In the genomic region with DNA sequence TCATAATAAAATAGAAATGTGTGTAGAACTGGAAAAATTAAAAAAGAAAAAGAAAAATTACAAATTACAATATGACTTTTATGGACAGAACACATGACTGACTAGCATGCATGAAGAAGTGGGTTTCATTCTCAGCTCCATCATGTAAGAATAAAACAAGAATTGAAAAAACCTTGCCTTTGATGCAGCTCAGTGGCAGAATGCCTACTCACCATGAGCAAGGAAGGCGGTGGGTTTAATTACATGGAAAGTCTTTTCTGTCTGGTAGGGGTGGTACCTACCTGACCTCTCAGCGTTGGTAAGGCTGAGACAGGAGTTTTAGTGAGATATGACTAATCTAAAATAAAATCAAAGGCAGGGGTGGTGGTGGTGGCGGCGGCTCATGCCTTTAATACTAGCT, we compare ENCODE assay signal across 10 mouse cellular contexts. TPM values are rescaled to one million over a fixed set of nuclear protein-coding genes. Genes with fewer than 3 reads are reported as not detected.
DNase-seq lines count a peak whose midpoint lies in the region; ATAC-seq and TF ChIP-seq lines count a peak whose summit lies in the region.
"Had no signal": no experiment of that assay in that cellular context is flagged by ENCODE, and none has a peak within 500 bp of the region (broad histone marks: within the 10 kb centered on the region; RNA-seq: fewer than 3 reads in every experiment).

No protein-coding gene starts in this region.

- no peak for TF ChIP-seq CTCF in kidney, postnatal 0 days (IDR thresholded peaks at IDR 0.05; ENCODE audit: low read depth)
- TF ChIP-seq CTCF in brain, embryonic 14.5 days (IDR thresholded peaks at IDR 0.05; ENCODE audit: borderline replicate concordance, extremely low read depth, insufficient read depth, insufficient read length) = no peak
- TF ChIP-seq CTCF in hindbrain, postnatal 0 days (IDR thresholded peaks at IDR 0.05; ENCODE audit: low read depth) = no peak

- H3K36me3 ChIP-seq in kidney, postnatal 0 days (ENCODE audit: insufficient read depth, low read length) = no peaks in the 10 kb centered on the region
- H3K36me3 ChIP-seq in hindbrain, postnatal 0 days (ENCODE audit: insufficient read depth, low read length) = no peaks in the 10 kb centered on the region
- no peaks in the 10 kb centered on the region for H3K36me3 ChIP-seq in myocyte (ENCODE audit: control insufficient read depth, insufficient read depth)

- peaks cover 3% of the 10 kb centered on the region for H3K79me2 ChIP-seq in myocyte (ENCODE audit: control insufficient read depth, insufficient read depth)

- H3K4me2 ChIP-seq in kidney, postnatal 0 days (ENCODE audit: low read length) = peak overlapping the region; percentile 74
- peak overlapping the region; percentile 81 for H3K4me2 ChIP-seq in hindbrain, postnatal 0 days (ENCODE audit: low read depth, low read length)
- peak overlapping the region; percentile 77 for H3K4me2 ChIP-seq in myocyte (ENCODE audit: low read depth)

- WGBS in kidney, postnatal 0 days = 70% methylated on average over 4 of the region's 4 CpGs
- WGBS in hindbrain, postnatal 0 days = 66% methylated on average over 4 of the region's 4 CpGs

- peak overlapping the region; percentile 56; the same call in 1 of the 2 replicates for H3K4me3 ChIP-seq in kidney, postnatal 0 days (replicated peaks; ENCODE audit: low read depth, low read length)
- H3K4me3 ChIP-seq in hindbrain, postnatal 0 days (ENCODE audit: low read length) = peak overlapping the region; percentile 49
- peak overlapping the region; percentile 66 for H3K4me3 ChIP-seq in myocyte

- H3K9me3 ChIP-seq in kidney, postnatal 0 days (replicated peaks; ENCODE audit: low read length) = no peaks in the 10 kb centered on the region
- H3K9me3 ChIP-seq in hindbrain, postnatal 0 days (ENCODE audit: low read length) = no peaks in the 10 kb centered on the region

- H3K27ac ChIP-seq in kidney, postnatal 0 days = no peak overlapping the region
- no peak overlapping the region for H3K27ac ChIP-seq in hindbrain, postnatal 0 days

- no peak overlapping the region for H3ac ChIP-seq in myocyte (ENCODE audit: control insufficient read depth, insufficient read length)

- H3K27me3 ChIP-seq in kidney, postnatal 0 days (ENCODE audit: insufficient read depth, low read length) = no peaks in the 10 kb centered on the region
- H3K27me3 ChIP-seq in hindbrain, postnatal 0 days (ENCODE audit: insufficient read depth, low read length) = no peaks in the 10 kb centered on the region
- no peaks in the 10 kb centered on the region for H3K27me3 ChIP-seq in myocyte (ENCODE audit: control insufficient read depth, insufficient read depth, insufficient read length)

- no peak for ATAC-seq in kidney, postnatal 0 days (replicated peaks; ENCODE audit: low FRiP score, low read depth)
- no peak for ATAC-seq in hindbrain, postnatal 0 days
- ATAC-seq in cerebellum, adult (ENCODE audit: insufficient number of reproducible peaks, low FRiP score, low TSS enrichment) = no peak

- no peak for TF ChIP-seq POLR2A in brain, embryonic 14.5 days (IDR thresholded peaks at IDR 0.05; ENCODE audit: borderline replicate concordance, extremely low read depth, insufficient read depth, insufficient read length, poor library complexity, severe bottlenecking)
- TF ChIP-seq POLR2A in myocyte (IDR thresholded peaks at IDR 0.05; ENCODE audit: insufficient read length, low read depth) = no peak

- no peak for DNase-seq in kidney, postnatal 0 days (ENCODE audit: low spot score)
- no peak for DNase-seq in kidney, postnatal 25 days
- DNase-seq in brain, embryonic 14.5 days (ENCODE audit: low read depth) = peak; percentile 32
- DNase-seq in hindbrain, postnatal 0 days (ENCODE audit: low spot score) = no peak
- DNase-seq in layer of hippocampus, postnatal 14 days (ENCODE audit: low spot score in 2 of 2) = no peak
- DNase-seq in lung, postnatal 36 days = no peak

- H3K9ac ChIP-seq in kidney, postnatal 0 days (ENCODE audit: low read depth, low read length) = no peak overlapping the region
- H3K9ac ChIP-seq in hindbrain, postnatal 0 days (replicated peaks; ENCODE audit: low read length) = no peak overlapping the region; the same call in 1 of the 2 replicates

- H3K4me1 ChIP-seq in kidney, postnatal 0 days (replicated peaks; ENCODE audit: insufficient read depth, low read length) = no peaks in the 10 kb centered on the region
- no peaks in the 10 kb centered on the region for H3K4me1 ChIP-seq in hindbrain, postnatal 0 days (ENCODE audit: insufficient read depth, low read length)

TF ChIP-seq in myocyte, 11 proteins besides CTCF, POLR2A, EP300 and RAD21:
- TF ChIP-seq POLR2AphosphoS2 (IDR thresholded peaks at IDR 0.05; ENCODE audit: insufficient read length, low read depth) (no peak), MYOG (IDR thresholded peaks at IDR 0.05; ENCODE audit: control insufficient read depth in 1 of 3, insufficient read depth in 1 of 3, insufficient read length in 2 of 3, low read depth in 2 of 3) (no peak), REST (IDR thresholded peaks at IDR 0.05; ENCODE audit: insufficient read depth, insufficient read length) (no peak), MAX (IDR thresholded peaks at IDR 0.05; ENCODE audit: low read depth) (no peak), MYOD1 (IDR thresholded peaks at IDR 0.05; ENCODE audit: control insufficient read depth in 1 of 3, insufficient read length in 2 of 3, low read depth in 2 of 3) (no peak), TCF12 (IDR thresholded peaks at IDR 0.05; ENCODE audit: insufficient read depth, poor library complexity, severe bottlenecking) (no peak), E2F4 (IDR thresholded peaks at IDR 0.05; ENCODE audit: insufficient read depth) (no peak), TCF3 (IDR thresholded peaks at IDR 0.05; ENCODE audit: insufficient read length, low read depth) (no peak), USF1 (IDR thresholded peaks at IDR 0.05; ENCODE audit: low read depth) (no peak), SRF (IDR thresholded peaks at IDR 0.05; ENCODE audit: control insufficient read depth, insufficient read length, low read depth) (no peak), CEBPB (IDR thresholded peaks at IDR 0.05; ENCODE audit: insufficient read depth, poor library complexity, severe bottlenecking) (no peak)

RNA-seq across cellular contexts. Expression of gene Alyref2, which starts 1.3 kb away (rescaled TPM):
- polyA plus RNA-seq in kidney, postnatal 0 days (2015; fragmentation: Nextera tagmentation; extraction: Ambion mirVana) = 14.8 and 14.9 TPM in 2 replicates
- 15.8 and 17.8 TPM in 2 replicates for polyA plus RNA-seq in brain, embryonic 14.5 days (2012; rRNA removed)
- total RNA-seq in hindbrain, postnatal 0 days (2014; rRNA removed) = 10.1 and 10.4 TPM in 2 replicates
- 20.5 and 20.6 TPM in 2 replicates for polyA plus RNA-seq in hindbrain, postnatal 0 days (2015; fragmentation: Nextera tagmentation; extraction: Ambion mirVana)
- polyA plus RNA-seq in myocyte (2012; fragmentation: generic; extraction: Trizol) = 6.6 TPM
- 1 to 10 TPM; 7.5 to 8.9 TPM for total RNA-seq in layer of hippocampus, postnatal 14 days (2021)

RNA-seq across cellular contexts. Expression of gene Itln1, which starts 30.5 kb away (rescaled TPM):
- polyA plus RNA-seq in kidney, postnatal 0 days (2015; fragmentation: Nextera tagmentation; extraction: Ambion mirVana) = not detected in 2 replicates
- polyA plus RNA-seq in brain, embryonic 14.5 days (2012; rRNA removed) = 0.08 TPM in 1 of 2 replicates, not detected in the other
- total RNA-seq in hindbrain, postnatal 0 days (2014; rRNA removed) = not detected in 2 replicates
- polyA plus RNA-seq in hindbrain, postnatal 0 days (2015; fragmentation: Nextera tagmentation; extraction: Ambion mirVana) = not detected in 2 replicates
- not detected for polyA plus RNA-seq in myocyte (2012; fragmentation: generic; extraction: Trizol)
- total RNA-seq in layer of hippocampus, postnatal 14 days (2021) = not detected
- total RNA-seq: adrenal gland, adult 8-10 months; left cerebral cortex, adult 8-10 months had no signal

RNA-seq across cellular contexts. Expression of gene Cd244a, which starts 54.4 kb away (rescaled TPM):
- 0.08 and 0.20 TPM in 2 replicates for polyA plus RNA-seq in kidney, postnatal 0 days (2015; fragmentation: Nextera tagmentation; extraction: Ambion mirVana)
- polyA plus RNA-seq in brain, embryonic 14.5 days (2012; rRNA removed) = not detected in 2 replicates
- 0.05 TPM in 1 of 2 replicates, not detected in the other for total RNA-seq in hindbrain, postnatal 0 days (2014; rRNA removed)
- polyA plus RNA-seq in hindbrain, postnatal 0 days (2015; fragmentation: Nextera tagmentation; extraction: Ambion mirVana) = not detected in 2 replicates
- 0.04 TPM for polyA plus RNA-seq in myocyte (2012; fragmentation: generic; extraction: Trizol)
- total RNA-seq in layer of hippocampus, postnatal 14 days (2021) = not detected
